Mouse (Mus musculus) frontal cortex, postnatal 10 days (tissue): ENCODE measurements around the gene Anapc16.

Source experiments
- DNase-seq, 2 experiments: peaks; one replicate each; pipeline ENCODE4 v3.0.0; 2022; ENCODE audit warnings: low spot score in 2 of 2, mixed read lengths in 1 of 2

Gene Anapc16

DNA sequence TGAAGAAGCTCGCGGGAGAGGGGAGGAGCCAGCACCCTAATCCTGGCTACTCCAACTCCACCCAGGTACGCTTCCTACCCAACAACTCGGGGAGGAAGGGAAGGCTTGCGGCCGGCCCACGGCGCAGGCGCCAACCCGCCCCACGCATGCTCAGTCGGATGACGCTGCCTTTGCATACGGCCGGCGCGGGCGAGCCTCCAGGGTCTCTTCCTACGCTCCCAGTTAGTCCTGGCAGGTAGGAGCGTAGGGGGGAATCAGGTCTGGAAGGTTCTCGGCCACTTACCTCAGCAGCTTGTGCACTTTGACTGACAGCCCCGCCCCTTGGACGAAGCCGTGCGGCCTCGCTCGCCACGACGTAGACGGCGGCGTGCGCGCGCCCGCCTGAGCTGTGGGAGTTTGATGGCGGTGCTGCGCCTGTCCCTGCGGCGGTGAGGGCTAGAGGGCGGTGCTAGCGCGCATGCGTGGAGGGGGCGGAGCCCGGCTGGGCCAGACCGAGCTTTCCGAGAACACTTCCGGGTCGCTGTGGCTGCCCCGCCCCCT is at the start of gene Anapc16, which contains the start of gene Ascc1:
TSS of gene Anapc16 (minus strand) at position 463 of the 540 bp plus-strand sequence.
TSS of gene Ascc1 (plus strand) at position 133 of the 540 bp plus-strand sequence.
- peak; percentile 93 to 96 for DNase-seq

DNA sequence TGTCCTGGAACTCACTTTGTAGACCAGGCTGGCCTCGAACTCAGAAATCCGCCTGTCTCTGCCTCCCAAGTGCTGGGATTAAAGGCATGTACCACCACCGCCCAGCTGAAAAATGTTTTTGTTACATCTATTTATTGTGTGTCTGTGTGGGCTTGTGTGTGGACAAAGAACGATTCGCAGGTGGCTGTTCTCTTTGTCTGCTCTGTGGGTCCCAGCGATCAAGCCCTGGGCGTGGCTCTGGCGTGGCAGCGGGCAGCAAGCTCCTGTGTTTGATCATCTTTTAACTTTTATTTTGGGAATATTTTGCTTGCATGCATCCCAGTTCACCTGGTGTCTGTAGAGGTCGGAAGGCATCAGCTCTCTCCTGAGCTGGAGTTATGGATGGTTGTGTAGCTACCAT is 47.6 kb upstream of the Anapc16 start:
- no peak for DNase-seq

DNA sequence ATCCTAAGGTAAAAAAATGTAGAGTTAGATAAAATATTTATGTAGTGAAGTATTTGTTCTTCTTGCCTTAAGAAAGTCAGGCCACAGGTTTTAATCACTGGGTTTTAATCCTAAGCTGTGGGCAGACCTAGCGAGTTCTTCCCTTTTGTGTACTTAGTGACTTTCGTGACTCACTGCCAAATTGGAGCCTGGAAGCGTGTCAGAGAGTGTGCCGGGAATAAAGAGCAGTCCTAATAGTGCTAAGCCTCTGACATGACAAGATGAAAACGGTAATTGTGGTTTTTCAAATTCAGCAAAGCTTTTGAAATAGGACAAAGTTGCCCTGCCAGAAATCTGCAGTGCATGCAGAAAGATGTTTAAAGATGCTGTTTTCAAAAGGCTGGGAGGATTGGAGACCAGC is 43.8 kb upstream of the Anapc16 start:
- peak in 1 of 2 experiments; percentile 33 for DNase-seq

DNA sequence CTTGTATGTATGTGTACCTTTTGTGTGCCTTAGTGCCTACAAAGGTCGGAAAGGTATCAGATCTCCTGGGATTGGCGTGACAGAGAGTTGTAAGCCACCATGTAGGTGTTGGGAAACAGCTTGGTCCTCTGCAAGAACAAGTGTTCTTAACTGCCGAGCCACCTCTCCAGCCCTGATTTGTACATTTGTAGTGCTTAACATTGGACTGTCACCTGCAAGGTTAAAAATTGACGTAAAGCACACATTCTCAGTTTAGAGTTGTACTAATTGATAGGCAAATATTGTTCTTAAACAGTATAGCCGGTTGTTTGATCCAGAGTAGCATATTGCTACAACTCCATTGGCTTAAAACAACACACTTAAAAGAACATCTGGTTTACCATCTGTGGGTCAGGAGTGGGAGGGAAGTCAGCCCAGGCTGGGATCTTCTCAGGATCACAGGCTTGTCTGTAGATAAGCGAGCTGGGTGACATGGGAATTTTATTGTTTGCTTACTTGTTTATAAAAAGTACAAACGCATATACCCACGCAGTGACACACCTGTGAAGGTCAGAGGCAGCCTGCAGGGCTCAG is 39.5 kb upstream of the Anapc16 start:
- no peak for DNase-seq

DNA sequence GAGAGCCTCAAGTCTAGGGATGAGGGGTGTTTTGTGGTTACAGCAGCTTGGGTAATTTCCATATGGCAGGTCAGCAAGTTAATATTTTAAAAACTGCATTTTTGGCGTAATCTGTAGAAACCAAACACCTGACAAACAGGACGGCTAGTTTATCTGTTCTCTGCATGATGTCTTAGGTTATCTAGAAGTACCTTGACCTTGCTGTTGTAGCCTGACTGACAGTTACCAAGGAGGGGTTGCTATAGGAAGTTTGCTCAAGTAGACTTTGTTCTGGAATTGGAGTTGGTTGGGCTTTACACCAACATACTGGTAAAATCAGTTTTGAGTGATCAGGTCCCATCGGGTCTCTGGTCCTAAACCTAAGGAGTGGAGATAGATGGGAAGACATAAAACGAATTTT is 32.8 kb upstream of the Anapc16 start:
- DNase-seq: no peak

DNA sequence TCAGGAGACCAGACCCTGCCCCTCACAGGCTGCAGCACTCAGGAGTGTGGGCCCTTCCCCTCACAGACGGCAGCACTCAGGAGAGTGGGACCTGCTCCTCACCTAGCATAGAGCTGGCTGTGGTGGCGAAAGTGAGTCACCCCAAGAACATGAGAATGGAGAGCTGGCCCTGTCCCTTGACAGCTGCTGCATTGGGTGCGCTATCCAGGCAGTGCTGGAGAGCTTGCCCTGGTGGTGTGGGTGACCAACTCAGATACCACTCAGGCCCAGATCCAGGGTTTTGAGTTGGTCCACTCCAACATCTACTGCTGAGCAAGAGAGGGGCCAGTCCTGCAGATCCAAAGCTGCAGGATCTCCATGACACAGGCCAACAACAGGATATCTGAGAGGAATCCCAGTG is 31.7 kb upstream of the Anapc16 start:
- DNase-seq: no peak

DNA sequence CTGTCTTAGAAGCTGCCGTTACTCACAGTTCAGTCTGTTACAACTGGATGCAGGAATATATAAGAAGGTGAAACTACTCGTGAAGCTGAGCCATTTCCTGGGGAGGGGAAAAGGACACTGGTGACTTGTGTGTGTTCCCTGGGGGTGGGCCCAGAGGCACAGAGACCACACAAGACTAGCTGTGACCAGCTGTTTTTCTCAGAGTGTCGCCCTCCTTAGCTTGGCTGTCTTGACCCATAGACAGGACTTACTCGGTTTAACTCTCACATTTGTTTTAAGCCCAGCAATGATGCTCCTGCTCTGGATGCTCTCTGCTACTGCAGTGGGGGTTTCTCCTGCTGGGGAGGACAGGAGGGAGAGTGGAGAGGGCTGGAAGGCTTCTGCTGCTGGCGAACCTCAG is 30.1 kb upstream of the Anapc16 start:
- DNase-seq: no peak

DNA sequence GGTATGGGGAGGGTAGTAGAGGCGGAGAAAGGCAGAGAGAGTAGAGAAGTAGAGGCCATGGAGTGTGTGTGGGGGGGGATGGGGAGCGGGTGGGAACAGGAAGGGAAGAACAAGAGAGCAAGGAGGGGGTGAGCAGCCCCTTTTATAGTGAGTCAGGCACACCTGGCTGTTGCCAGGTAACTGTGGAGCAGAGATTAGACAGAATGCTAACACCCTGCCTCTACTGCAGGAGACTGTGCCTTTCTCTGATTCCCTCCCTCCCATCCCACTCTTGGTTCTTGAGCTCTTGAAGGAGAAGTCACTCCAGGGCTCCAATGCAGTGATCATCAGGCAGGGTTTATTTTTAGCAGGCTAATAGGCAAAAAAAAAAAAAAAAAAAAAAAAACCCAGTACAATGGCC is 29.7 kb upstream of the Anapc16 start:
- DNase-seq: no peak

DNA sequence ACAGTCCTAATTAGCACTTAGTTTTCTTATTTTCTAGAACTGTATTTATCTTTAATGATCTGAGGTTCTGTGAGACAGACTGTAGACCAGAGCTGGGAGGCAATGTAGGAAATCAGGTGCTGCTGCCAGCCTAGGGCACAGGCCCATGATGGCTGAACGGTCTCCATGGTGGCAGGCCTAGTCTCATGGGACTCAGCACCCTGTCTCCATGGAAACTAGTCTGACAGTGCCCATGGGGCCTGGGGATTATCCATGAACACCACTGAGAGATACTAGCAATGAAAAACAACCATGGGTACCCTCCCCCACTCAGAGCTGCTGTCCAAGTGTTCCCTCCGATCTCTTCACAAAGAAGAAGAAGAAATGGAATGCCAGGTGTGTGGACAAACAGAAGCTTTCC is 29.1 kb upstream of the Anapc16 start:
- DNase-seq: no peak

DNA sequence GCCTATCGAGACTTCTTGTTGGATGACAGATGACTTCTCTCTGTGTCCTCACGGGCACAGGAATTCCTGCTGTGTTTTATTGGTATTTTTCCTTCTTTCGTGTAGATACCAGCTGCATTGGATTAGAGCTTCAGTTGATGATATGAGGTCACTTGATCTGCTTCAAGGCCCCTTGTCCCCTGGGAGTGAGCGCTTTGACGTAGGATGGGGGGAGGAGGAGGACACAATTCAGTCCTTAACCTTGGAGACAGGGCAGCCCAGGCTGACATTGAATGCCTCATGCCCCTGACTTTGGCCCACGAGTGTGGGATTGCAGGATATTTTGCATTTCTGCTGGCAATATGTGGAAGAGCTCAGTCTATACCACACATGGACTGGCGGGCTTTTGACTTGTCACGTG is 28.6 kb upstream of the Anapc16 start:
- DNase-seq: no peak

DNA sequence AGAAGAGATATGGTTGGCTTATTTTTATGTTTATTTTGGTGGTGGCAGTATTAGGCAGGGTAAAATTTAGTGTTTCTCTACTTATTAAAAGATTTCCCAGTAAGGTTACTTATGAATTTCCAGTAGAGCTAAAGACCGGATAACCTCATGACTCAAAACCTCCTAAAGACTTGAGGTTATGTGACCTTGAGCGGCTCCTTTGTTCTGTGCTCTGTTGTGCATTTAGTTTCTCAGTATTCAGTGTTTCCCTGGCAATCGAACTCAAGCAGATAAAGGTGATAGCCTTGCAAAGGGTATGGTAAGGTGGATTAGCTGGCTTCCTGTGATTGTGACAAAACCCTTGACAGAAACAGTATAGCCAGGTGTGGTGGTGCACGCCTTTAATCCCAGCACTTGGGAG is 26.5 kb upstream of the Anapc16 start:
- DNase-seq: no peak

DNA sequence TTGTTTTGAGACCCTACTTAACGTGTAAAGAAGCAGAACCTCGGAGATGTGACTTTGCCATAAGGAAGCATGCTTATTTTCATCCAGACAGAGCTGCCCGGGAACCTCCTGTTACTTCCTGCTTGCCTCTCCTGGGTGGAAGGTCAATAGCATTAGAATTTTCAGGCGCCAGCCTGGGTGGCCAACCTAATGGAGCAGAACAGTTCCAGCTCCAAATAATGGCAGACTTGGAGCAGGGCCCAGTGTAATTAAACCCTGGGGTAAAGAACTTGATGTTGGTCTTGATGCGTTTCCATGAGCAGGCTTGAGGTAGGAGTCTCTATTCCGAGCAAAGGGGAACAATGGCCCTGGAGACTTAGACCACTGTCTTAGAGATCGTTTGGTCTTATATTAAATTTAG is 26.0 kb upstream of the Anapc16 start:
- DNase-seq: no peak

DNA sequence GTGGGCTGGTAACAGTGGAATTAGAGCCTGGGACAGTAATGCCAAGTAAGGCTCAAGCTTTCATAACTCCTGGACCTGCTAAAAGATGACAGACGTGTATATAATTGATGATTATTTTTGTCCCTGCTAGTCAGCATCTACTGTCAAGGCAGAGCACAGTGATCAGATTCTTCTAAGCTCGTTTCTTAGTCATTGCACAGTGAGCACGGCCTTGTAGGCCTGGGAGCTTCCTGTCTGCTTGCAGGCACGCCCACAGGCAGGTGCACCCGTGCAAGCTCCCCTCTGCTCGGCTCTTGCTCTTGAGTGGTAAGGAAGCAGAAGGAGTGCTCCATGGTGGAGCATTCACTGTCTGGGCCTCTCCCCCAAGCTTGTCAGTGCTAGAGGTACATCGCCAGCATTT is 25.2 kb upstream of the Anapc16 start:
- no peak for DNase-seq

DNA sequence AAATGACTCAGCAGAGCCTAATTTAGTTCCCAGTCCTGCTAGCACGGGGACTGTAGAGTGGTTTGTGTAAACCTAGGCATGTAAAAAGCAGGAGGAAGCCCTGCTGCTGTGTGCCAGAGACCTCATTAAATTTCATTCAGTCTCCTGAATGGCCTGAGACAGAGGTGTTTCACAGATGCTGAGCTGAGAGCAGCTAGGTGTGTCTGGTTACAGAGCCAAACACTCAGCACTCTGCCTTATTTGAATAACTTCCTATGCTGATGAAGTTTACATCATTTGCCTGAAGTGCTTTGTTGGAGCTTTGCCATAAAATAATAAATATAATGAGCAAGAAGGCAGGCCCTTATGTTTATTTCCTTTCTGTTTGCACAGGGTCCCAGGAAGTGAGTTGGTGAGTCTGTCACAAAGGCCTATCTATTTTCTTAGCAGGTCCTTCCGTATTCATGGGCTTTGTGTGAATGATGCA is 24.7 kb upstream of the Anapc16 start:
- no peak for DNase-seq

DNA sequence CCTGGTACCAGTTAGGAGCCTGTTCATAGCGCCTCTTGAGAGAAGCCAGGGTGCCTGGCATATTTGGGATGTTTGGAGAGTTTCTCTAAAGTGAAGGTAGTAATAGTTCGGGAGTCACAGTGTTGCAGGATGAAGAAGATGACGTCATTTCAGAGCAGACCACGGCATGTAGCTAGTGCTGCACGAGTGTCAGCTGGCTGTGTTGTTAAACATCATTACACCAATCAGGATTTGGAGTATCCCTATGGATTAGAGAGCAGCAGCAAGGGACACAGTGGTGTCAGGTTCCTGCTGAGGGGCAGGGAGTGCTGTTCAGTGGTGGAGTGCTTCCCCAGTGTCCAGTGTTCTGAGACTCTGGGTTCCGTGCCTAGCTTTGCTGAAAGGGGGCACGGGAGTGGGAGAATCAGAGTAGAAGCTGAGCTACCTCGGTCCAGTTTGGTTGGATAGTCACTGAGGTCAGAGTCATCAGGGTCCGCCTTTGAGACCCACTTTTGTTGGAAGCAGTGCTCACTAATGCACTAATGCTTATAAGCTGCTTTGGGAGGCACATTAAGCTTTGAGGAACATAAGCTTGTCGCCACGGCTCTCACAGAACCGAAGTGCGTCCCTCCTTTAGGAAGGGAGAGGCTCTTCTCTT is 23.9 kb upstream of the Anapc16 start:
- no peak for DNase-seq

DNA sequence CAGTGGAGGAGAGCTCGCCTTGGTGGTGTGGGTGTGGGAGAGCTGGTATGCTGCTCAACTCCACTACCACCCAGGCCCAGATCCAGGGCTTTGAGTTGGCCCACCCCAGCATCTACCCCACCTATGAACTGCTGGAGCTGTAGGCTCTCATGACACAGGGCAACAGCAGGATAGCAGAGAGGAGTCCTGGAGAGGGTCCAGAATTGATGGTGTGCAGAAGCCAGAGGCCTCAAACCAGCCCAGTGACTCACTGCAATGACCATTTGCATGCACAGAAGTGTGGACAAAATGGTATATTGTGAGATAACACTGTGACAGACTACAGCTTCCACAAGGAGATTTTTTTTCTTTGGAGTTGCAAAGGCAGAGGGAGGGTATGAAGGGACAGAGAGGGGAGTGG is 20.8 kb upstream of the Anapc16 start:
- DNase-seq: no peak

DNA sequence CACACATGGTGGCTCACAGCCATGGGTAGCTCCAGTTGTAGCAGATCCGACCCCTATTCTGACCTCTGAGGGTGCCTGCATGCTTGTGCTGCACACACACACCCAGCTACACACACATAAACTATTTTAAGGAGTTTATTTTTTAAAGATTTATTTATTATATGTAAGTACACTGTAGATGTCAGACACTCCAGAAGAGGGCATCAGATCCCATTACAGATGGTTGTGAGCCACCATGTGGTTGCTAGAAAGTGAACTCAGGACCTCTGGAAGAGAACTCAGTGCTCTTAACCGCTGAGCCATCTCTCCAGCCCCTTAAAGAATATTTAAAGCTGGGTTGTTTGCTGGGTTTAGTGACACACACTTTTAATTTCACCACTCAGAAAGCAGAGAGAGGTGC is 16.4 kb upstream of the Anapc16 start:
- no peak for DNase-seq

DNA sequence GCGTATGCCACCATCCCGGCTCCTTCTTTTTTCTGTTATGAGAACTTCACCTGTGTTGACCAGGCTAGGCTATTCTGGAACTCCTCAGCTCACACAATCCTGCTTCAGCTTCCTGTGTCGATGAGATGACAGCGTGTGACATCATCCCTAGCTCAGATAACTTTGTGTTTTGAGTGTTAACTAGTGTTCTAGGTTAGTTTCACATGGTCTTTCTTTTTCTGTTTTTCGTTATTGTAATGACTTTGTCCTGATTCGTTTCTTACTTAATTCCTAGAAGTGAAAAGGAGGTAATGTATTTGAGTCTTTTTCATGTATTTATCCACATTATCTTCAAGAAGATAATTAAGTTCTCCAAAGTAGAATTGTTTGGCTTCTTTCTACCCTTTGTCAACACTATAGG is 13.3 kb upstream of the Anapc16 start:
- no peak for DNase-seq

DNA sequence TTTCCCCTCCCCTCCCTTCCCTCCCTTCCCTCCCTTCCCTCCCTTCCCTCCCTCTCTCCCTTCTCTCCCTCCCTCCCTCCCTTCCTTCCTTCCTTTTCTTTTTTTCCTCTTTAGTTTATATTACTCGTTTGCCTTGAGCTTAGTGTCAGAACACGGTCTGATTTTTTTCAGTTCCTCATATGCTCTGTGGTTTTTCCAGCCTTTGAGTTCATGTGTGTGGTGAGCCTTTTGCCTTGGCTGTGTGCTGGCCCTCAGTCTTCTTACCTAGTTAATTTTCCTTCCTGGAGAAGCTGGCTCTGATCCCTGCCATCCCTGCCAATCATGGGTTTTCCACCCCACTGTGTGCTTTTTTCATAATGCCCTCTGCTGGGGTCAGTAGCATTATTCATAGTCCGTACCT is 6.2 kb upstream of the Anapc16 start:
- no peak for DNase-seq

DNA sequence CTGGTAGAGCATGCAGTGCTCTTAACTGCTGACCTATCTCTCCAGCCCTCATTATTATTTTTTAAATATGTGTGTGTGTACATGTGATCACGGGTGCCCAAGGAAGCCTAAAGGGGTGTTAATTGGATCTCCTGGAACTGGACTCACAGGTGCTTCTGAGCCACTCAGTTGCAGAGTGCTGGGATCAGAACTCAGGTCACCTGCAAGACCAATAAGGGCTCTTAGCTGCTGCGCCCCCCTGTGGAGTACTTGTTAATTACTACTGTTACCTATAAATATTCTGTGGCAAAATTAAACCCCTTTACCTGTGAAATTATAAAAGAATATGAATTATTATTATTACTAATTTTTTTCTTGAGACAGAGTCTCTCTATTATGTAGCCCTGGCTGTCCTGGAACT is 2.3 kb upstream of the Anapc16 start:
- DNase-seq: no peak

DNA sequence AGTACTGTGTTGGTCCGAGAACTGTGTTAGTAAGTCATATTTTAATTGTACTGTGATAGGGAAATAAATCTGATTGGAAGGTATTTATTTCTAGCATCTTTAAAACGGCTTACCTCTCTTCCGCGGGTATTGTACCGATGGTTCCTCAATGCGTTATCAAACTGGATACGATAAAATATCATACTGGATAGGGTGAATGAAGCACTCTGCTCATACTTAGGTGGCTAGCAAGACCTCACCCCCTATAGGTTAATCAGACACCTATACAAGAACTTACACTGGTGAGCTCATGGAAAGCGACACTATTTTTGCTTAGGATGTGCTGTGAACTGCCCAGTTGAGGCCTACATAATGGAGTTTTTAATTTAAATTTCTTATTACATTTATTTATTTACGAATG is 912 bp upstream of the Anapc16 start:
- DNase-seq: no peak

DNA sequence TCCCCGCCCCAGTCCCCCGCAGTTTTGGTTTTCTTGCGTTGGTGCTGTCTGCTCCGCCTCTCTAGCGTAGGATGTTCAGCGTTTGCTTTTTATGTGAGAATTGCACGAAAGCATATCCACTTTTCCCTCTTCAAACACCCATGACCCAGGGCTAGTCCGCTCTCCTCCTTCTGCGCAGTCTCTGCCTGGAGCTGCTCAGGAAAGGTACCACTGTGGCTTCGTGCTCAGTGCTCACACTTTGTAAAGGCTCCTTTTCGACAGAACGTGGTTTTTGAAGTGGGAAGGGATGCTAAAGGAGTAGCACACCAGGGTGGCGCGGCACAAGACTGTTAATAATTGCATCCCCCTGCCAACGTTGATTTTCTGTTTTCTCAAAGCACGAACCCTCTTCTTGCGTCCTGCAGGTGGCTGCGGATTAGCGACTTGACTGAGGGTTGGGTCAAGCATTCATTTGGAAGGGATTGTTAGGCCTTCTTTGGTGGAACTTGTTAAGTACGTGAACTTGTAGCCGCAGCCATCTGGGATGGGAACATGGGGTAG is 348 bp upstream of the Anapc16 start:
- DNase-seq: no peak

DNA sequence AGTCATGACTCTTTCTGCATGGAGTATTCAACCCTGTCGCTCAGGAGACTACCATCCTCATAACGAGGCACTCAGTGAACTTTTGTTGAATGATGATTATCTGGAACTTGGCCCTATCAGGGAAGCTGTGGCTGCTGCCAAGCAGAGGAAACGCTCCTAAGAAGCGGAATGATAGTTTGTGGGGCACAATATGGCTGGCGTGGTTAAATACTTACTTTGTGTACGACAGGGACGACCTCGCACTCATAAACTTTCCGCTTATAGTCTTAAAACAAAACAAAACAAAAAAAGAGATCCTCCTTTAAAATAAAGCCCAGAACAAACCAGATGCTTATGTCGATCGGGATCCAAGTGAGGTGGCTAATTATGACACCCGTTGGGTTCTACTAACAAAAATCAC is 732 bp downstream of the Anapc16 start:
- no peak for DNase-seq
